Mouse (Mus musculus): ENCODE data around the gene Elmsan1.

Gene Elmsan1

GRCm38 (mm10) chr12:84192741-84193641 lies 25.7 kb downstream of the Elmsan1 start:
- peak; percentile 71 for DNase-seq

GRCm38 (mm10) chr12:84192280-84192679 lies 26.4 kb downstream of the Elmsan1 start:
- DNase-seq, result peak; percentile 36

- DNase-seq, result peak; percentile 33
These were observed 26.9 kb downstream of the Elmsan1 start for GRCm38 (mm10) chr12:84191770-84192169.

- peak; percentile 29 for DNase-seq
These were observed 27.5 kb downstream of the Elmsan1 start for GRCm38 (mm10) chr12:84191190-84191589.

- DNase-seq, result peak; percentile 28
These were observed 28.4 kb downstream of the Elmsan1 start for GRCm38 (mm10) chr12:84190151-84190820.

GRCm38 (mm10) chr12:84188881-84189444 lies 29.7 kb downstream of the Elmsan1 start:
- DNase-seq, result peak; percentile 47

GRCm38 (mm10) chr12:84187752-84188601 lies 30.7 kb downstream of the Elmsan1 start:
- DNase-seq, result peak; percentile 66

- peak; percentile 63 for DNase-seq
These were observed 31.7 kb downstream of the Elmsan1 start for GRCm38 (mm10) chr12:84186950-84187349.

- DNase-seq, result peak; percentile 28
These were observed 32.1 kb downstream of the Elmsan1 start for GRCm38 (mm10) chr12:84186536-84186935.

- DNase-seq, result peak; percentile 15
These were observed 33.1 kb downstream of the Elmsan1 start for GRCm38 (mm10) chr12:84185547-84185946.

- DNase-seq, result peak; percentile 35
These were observed 33.7 kb downstream of the Elmsan1 start for GRCm38 (mm10) chr12:84184979-84185378.

GRCm38 (mm10) chr12:84181999-84182398 lies 36.7 kb downstream of the Elmsan1 start:
- DNase-seq, result peak; percentile 24

GRCm38 (mm10) chr12:84180701-84181435 lies 37.8 kb downstream of the Elmsan1 start:
- peak; percentile 71 for DNase-seq

- peak; percentile 31 for DNase-seq
These were observed 38.6 kb downstream of the Elmsan1 start for GRCm38 (mm10) chr12:84180090-84180489.

GRCm38 (mm10) chr12:84178652-84179445 lies 39.8 kb downstream of the Elmsan1 start:
- DNase-seq, result peak; percentile 22

- peak; percentile 14 for DNase-seq
These were observed 40.6 kb downstream of the Elmsan1 start for GRCm38 (mm10) chr12:84178052-84178451.

GRCm38 (mm10) chr12:84176886-84177765 lies 41.6 kb downstream of the Elmsan1 start:
- no peak for DNase-seq

GRCm38 (mm10) chr12:84176126-84176769 lies 42.4 kb downstream of the Elmsan1 start:
- peak; percentile 62 for DNase-seq

- DNase-seq, result peak; percentile 85
These were observed 43.0 kb downstream of the Elmsan1 start for GRCm38 (mm10) chr12:84175659-84176061.
